Mouse (Mus musculus) v-Abl transformed pro-B cells (cell line): ENCODE results near the gene Rpl7a.

ENCODE experiments used
- in situ Hi-C, 2 experiments: fragments of 400-800 bp; cut with MboI; formaldehyde crosslinking; loops; one replicate each; pipeline ENCODE4 v1.15.1; 2025; ENCODE audit not compliant: unreplicated experiment in 2 of 2

Rpl7a gene

GRCm38 (mm10) chr2:26943253-26943652 is 32.7 kb downstream of the Rpl7a start:
- in situ Hi-C loops, result loop anchor here in 1 of 2 experiments (25.0 kb wide), 1 partner anchor 494 kb away; the partner anchor contains the start of genes Brd3os and Vav2

GRCm38 (mm10) chr2:26950411-26950810 is 39.8 kb downstream of the Rpl7a start:
- in situ Hi-C loops, result no loop called here

- in situ Hi-C loops, result no loop called here
Observed at GRCm38 (mm10) chr2:26951346-26951905, 40.9 kb downstream of the Rpl7a start.

GRCm38 (mm10) chr2:26952193-26952592 is 41.6 kb downstream of the Rpl7a start:
- in situ Hi-C loops, result no loop called here

GRCm38 (mm10) chr2:26952866-26953265 is 42.3 kb downstream of the Rpl7a start:
- in situ Hi-C loops, result no loop called here

- in situ Hi-C loops, result no loop called here
Observed at GRCm38 (mm10) chr2:26954735-26955395, 44.3 kb downstream of the Rpl7a start.

GRCm38 (mm10) chr2:26956811-26957487 is 46.4 kb downstream of the Rpl7a start:
- in situ Hi-C loops, result no loop called here

GRCm38 (mm10) chr2:26957488-26957859 is 46.9 kb downstream of the Rpl7a start:
- in situ Hi-C loops, result no loop called here

- in situ Hi-C loops, result no loop called here
Observed at GRCm38 (mm10) chr2:26960756-26961155, 50.2 kb downstream of the Rpl7a start.
